Mouse (Mus musculus): ENCODE data around the gene Otud5.
A peak's percentile ranks its signal among the peaks of the same experiment; 100 is the strongest.
"Not testable (repeated sequence)": the region's sequence is repeated elsewhere in the genome, so short reads cannot be mapped to it uniquely, and the experiment has no call there.

Gene Otud5

GRCm38 (mm10) chrX:7841163-7842162 is at the start of gene Otud5:
Gene Otud5, plus strand, starts transcription at chrX:7841364.
- ATAC-seq (ENCODE audit: insufficient number of reproducible peaks, low FRiP score, low TSS enrichment): peak; percentile 97

- no peak for ATAC-seq (ENCODE audit: insufficient number of reproducible peaks, low FRiP score, low TSS enrichment)
Observed at GRCm38 (mm10) chrX:7793361-7793760, 47.8 kb upstream of the Otud5 start.

GRCm38 (mm10) chrX:7795016-7795415 is 46.1 kb upstream of the Otud5 start:
- no peak for ATAC-seq (ENCODE audit: insufficient number of reproducible peaks, low FRiP score, low TSS enrichment)

- no peak for ATAC-seq (ENCODE audit: insufficient number of reproducible peaks, low FRiP score, low TSS enrichment)
Observed at GRCm38 (mm10) chrX:7797327-7797726, 43.8 kb upstream of the Otud5 start.

GRCm38 (mm10) chrX:7802157-7802556 is 39.0 kb upstream of the Otud5 start:
- ATAC-seq (ENCODE audit: insufficient number of reproducible peaks, low FRiP score, low TSS enrichment): not testable (repeated sequence)

GRCm38 (mm10) chrX:7815016-7815415 is 26.1 kb upstream of the Otud5 start:
- ATAC-seq (ENCODE audit: insufficient number of reproducible peaks, low FRiP score, low TSS enrichment): not testable (repeated sequence)

- peak; percentile 6; the same call in 1 of the 2 replicates for ATAC-seq (ENCODE audit: insufficient number of reproducible peaks, low FRiP score, low TSS enrichment)
Observed at GRCm38 (mm10) chrX:7821865-7822779, 19.0 kb upstream of the Otud5 start, which contains the start of gene Kcnd1. Gene Kcnd1, plus strand, starts transcription at chrX:7822289.

- no peak for ATAC-seq (ENCODE audit: insufficient number of reproducible peaks, low FRiP score, low TSS enrichment)
Observed at GRCm38 (mm10) chrX:7837146-7837545, 4.0 kb upstream of the Otud5 start.

GRCm38 (mm10) chrX:7840842-7841162 is 362 bp upstream of the Otud5 start:
- no peak for ATAC-seq (ENCODE audit: insufficient number of reproducible peaks, low FRiP score, low TSS enrichment)

GRCm38 (mm10) chrX:7842318-7842717 is 1.2 kb downstream of the Otud5 start:
- ATAC-seq (ENCODE audit: insufficient number of reproducible peaks, low FRiP score, low TSS enrichment): no peak

- no peak for ATAC-seq (ENCODE audit: insufficient number of reproducible peaks, low FRiP score, low TSS enrichment)
Observed at GRCm38 (mm10) chrX:7847845-7848244, 6.7 kb downstream of the Otud5 start.

- ATAC-seq (ENCODE audit: insufficient number of reproducible peaks, low FRiP score, low TSS enrichment): no peak
Observed at GRCm38 (mm10) chrX:7854578-7854977, 13.4 kb downstream of the Otud5 start.

GRCm38 (mm10) chrX:7859191-7859753 is 18.1 kb downstream of the Otud5 start:
- ATAC-seq (ENCODE audit: insufficient number of reproducible peaks, low FRiP score, low TSS enrichment): no peak

GRCm38 (mm10) chrX:7863181-7863580 is 22.0 kb downstream of the Otud5 start:
- no peak for ATAC-seq (ENCODE audit: insufficient number of reproducible peaks, low FRiP score, low TSS enrichment)

GRCm38 (mm10) chrX:7864551-7864950 is 23.4 kb downstream of the Otud5 start:
- ATAC-seq (ENCODE audit: insufficient number of reproducible peaks, low FRiP score, low TSS enrichment): no peak

- no peak for ATAC-seq (ENCODE audit: insufficient number of reproducible peaks, low FRiP score, low TSS enrichment)
Observed at GRCm38 (mm10) chrX:7865343-7865742, 24.2 kb downstream of the Otud5 start.

GRCm38 (mm10) chrX:7865786-7866185 is 24.6 kb downstream of the Otud5 start:
- no peak for ATAC-seq (ENCODE audit: insufficient number of reproducible peaks, low FRiP score, low TSS enrichment)

- ATAC-seq (ENCODE audit: insufficient number of reproducible peaks, low FRiP score, low TSS enrichment): no peak
Observed at GRCm38 (mm10) chrX:7867141-7867540, 26.0 kb downstream of the Otud5 start.

GRCm38 (mm10) chrX:7868506-7868905 is 27.3 kb downstream of the Otud5 start:
- no peak for ATAC-seq (ENCODE audit: insufficient number of reproducible peaks, low FRiP score, low TSS enrichment)

GRCm38 (mm10) chrX:7869826-7870225 is 28.7 kb downstream of the Otud5 start:
- ATAC-seq (ENCODE audit: insufficient number of reproducible peaks, low FRiP score, low TSS enrichment): no peak

GRCm38 (mm10) chrX:7878007-7878419 is 36.8 kb downstream of the Otud5 start, which contains the start of gene Pim2:
Gene Pim2, plus strand, starts transcription at chrX:7878262.
- peak; percentile 85 for ATAC-seq (ENCODE audit: insufficient number of reproducible peaks, low FRiP score, low TSS enrichment)
